Mouse (Mus musculus) embryo, embryonic 10.5 days (tissue): ENCODE data around the gene Natd1.
"Not testable (repeated sequence)": the region's sequence is repeated elsewhere in the genome, so short reads cannot be mapped to it uniquely, and the experiment has no call there.

Experiments used
- DNase-seq: peaks from one replicate; pipeline ENCODE4 v3.0.0-alpha.2; 2015; ENCODE audit warnings: low spot score

The Natd1 gene

GRCm38 (mm10) chr11:60889861-60890260 is 24.7 kb downstream of the Natd1 start:
- DNase-seq = no peak

- not testable (repeated sequence) for DNase-seq
Observed at GRCm38 (mm10) chr11:60886986-60887385, 27.6 kb downstream of the Natd1 start.

GRCm38 (mm10) chr11:60882386-60882785 is 32.2 kb downstream of the Natd1 start:
- DNase-seq = no peak

GRCm38 (mm10) chr11:60880559-60880958 is 34.0 kb downstream of the Natd1 start:
- no peak for DNase-seq

GRCm38 (mm10) chr11:60879423-60879822 is 35.1 kb downstream of the Natd1 start:
- peak; percentile 85 for DNase-seq

- DNase-seq = peak; percentile 98
Observed at GRCm38 (mm10) chr11:60878675-60879294, 35.8 kb downstream of the Natd1 start, which contains the start of gene Tmem11. Tmem11 (minus strand) TSS chr11:60879272.

GRCm38 (mm10) chr11:60878056-60878612 is 36.4 kb downstream of the Natd1 start:
- DNase-seq = peak; percentile 76

GRCm38 (mm10) chr11:60873101-60873500 is 41.4 kb downstream of the Natd1 start:
- DNase-seq = no peak

GRCm38 (mm10) chr11:60871409-60871808 is 43.1 kb downstream of the Natd1 start:
- DNase-seq = no peak

GRCm38 (mm10) chr11:60869471-60869870 is 45.1 kb downstream of the Natd1 start:
- not testable (repeated sequence) for DNase-seq

GRCm38 (mm10) chr11:60867904-60868303 is 46.6 kb downstream of the Natd1 start:
- DNase-seq = no peak

- DNase-seq = no peak
Observed at GRCm38 (mm10) chr11:60867456-60867855, 47.1 kb downstream of the Natd1 start.

GRCm38 (mm10) chr11:60866021-60866420 is 48.5 kb downstream of the Natd1 start:
- no peak for DNase-seq

GRCm38 (mm10) chr11:60864916-60865315 is 49.6 kb downstream of the Natd1 start:
- DNase-seq = no peak

- DNase-seq = no peak
Observed at GRCm38 (mm10) chr11:60864166-60864565, 50.4 kb downstream of the Natd1 start.

- no peak for DNase-seq
Observed at GRCm38 (mm10) chr11:60863196-60863595, 51.4 kb downstream of the Natd1 start.

GRCm38 (mm10) chr11:60861993-60862392 is 52.6 kb downstream of the Natd1 start:
- DNase-seq = no peak

GRCm38 (mm10) chr11:60856587-60856986 is 58.0 kb downstream of the Natd1 start:
- no peak for DNase-seq
